Mouse (Mus musculus): ENCODE data around the gene Ano4. TPM values are rescaled to one million over a fixed set of nuclear protein-coding genes. Genes with fewer than 3 reads are reported as not detected.

Ano4 gene
- polyA plus RNA-seq, 1 experiment, result 0.67 TPM

GRCm38 (mm10) chr10:88983444-88983843 is 361.1 kb downstream of the Ano4 start:
- Histone ChIP-seq H3K27ac (ENCODE audit: insufficient read depth, low read length) (no peak overlapping the region), H3K4me3 (ENCODE audit: insufficient read depth, low read length) (no peak overlapping the region), H3K4me1 (ENCODE audit: control insufficient read depth, insufficient read depth, low read length) (no peaks in the 10 kb centered on the region)
- TF ChIP-seq POLR2A (IDR thresholded peaks at IDR 0.05; ENCODE audit: low read depth, low read length), result no peak
- peak; percentile 41; the same call in 1 of the 2 replicates for TF ChIP-seq CTCF (IDR thresholded peaks at IDR 0.05; ENCODE audit: borderline replicate concordance, insufficient read depth, low read length)

GRCm38 (mm10) chr10:88979451-88979850 is 365.1 kb downstream of the Ano4 start:
- Histone ChIP-seq H3K4me3 (ENCODE audit: insufficient read depth, low read length) (no peak overlapping the region), H3K4me1 (ENCODE audit: control insufficient read depth, insufficient read depth, low read length) (no peaks in the 10 kb centered on the region), H3K27ac (ENCODE audit: insufficient read depth, low read length) (no peak overlapping the region)
- no peak for TF ChIP-seq CTCF (IDR thresholded peaks at IDR 0.05; ENCODE audit: borderline replicate concordance, insufficient read depth, low read length)
- TF ChIP-seq POLR2A (IDR thresholded peaks at IDR 0.05; ENCODE audit: low read depth, low read length), result no peak

- Histone ChIP-seq H3K27ac (ENCODE audit: insufficient read depth, low read length) (no peak overlapping the region), H3K4me3 (ENCODE audit: insufficient read depth, low read length) (no peak overlapping the region), H3K4me1 (ENCODE audit: control insufficient read depth, insufficient read depth, low read length) (no peaks in the 10 kb centered on the region)
- TF ChIP-seq CTCF (IDR thresholded peaks at IDR 0.05; ENCODE audit: borderline replicate concordance, insufficient read depth, low read length) (no peak), POLR2A (IDR thresholded peaks at IDR 0.05; ENCODE audit: low read depth, low read length) (no peak)
Measured at GRCm38 (mm10) chr10:88978932-88979331, 365.6 kb downstream of the Ano4 start.

GRCm38 (mm10) chr10:88970951-88971725 is 373.4 kb downstream of the Ano4 start:
- TF ChIP-seq POLR2A (IDR thresholded peaks at IDR 0.05; ENCODE audit: low read depth, low read length), result no peak
- no peak for TF ChIP-seq CTCF (IDR thresholded peaks at IDR 0.05; ENCODE audit: borderline replicate concordance, insufficient read depth, low read length)
- no peaks in the 10 kb centered on the region for H3K4me1 ChIP-seq (ENCODE audit: control insufficient read depth, insufficient read depth, low read length)
- H3K27ac ChIP-seq (ENCODE audit: insufficient read depth, low read length), result no peak overlapping the region
- no peak overlapping the region for H3K4me3 ChIP-seq (ENCODE audit: insufficient read depth, low read length)

GRCm38 (mm10) chr10:88968586-88968985 is 376.0 kb downstream of the Ano4 start:
- Histone ChIP-seq H3K4me1 (ENCODE audit: control insufficient read depth, insufficient read depth, low read length) (no peaks in the 10 kb centered on the region), H3K27ac (ENCODE audit: insufficient read depth, low read length) (no peak overlapping the region), H3K4me3 (ENCODE audit: insufficient read depth, low read length) (no peak overlapping the region)
- no peak for TF ChIP-seq CTCF (IDR thresholded peaks at IDR 0.05; ENCODE audit: borderline replicate concordance, insufficient read depth, low read length)
- TF ChIP-seq POLR2A (IDR thresholded peaks at IDR 0.05; ENCODE audit: low read depth, low read length), result no peak

GRCm38 (mm10) chr10:88960791-88961190 is 383.8 kb downstream of the Ano4 start:
- Histone ChIP-seq H3K4me1 (ENCODE audit: control insufficient read depth, insufficient read depth, low read length) (no peaks in the 10 kb centered on the region), H3K27ac (ENCODE audit: insufficient read depth, low read length) (no peak overlapping the region), H3K4me3 (ENCODE audit: insufficient read depth, low read length) (no peak overlapping the region)
- no peak for TF ChIP-seq POLR2A (IDR thresholded peaks at IDR 0.05; ENCODE audit: low read depth, low read length)
- TF ChIP-seq CTCF (IDR thresholded peaks at IDR 0.05; ENCODE audit: borderline replicate concordance, insufficient read depth, low read length), result no peak

GRCm38 (mm10) chr10:88950297-88950653 is 394.3 kb downstream of the Ano4 start:
- no peaks in the 10 kb centered on the region for H3K4me1 ChIP-seq (ENCODE audit: control insufficient read depth, insufficient read depth, low read length)
- no peak for TF ChIP-seq CTCF (IDR thresholded peaks at IDR 0.05; ENCODE audit: borderline replicate concordance, insufficient read depth, low read length)
- no peak for TF ChIP-seq POLR2A (IDR thresholded peaks at IDR 0.05; ENCODE audit: low read depth, low read length)
- no peak overlapping the region for H3K4me3 ChIP-seq (ENCODE audit: insufficient read depth, low read length)
- no peak overlapping the region for H3K27ac ChIP-seq (ENCODE audit: insufficient read depth, low read length)

GRCm38 (mm10) chr10:88949649-88950296 is 394.8 kb downstream of the Ano4 start:
- Histone ChIP-seq H3K4me3 (ENCODE audit: insufficient read depth, low read length) (no peak overlapping the region), H3K27ac (ENCODE audit: insufficient read depth, low read length) (no peak overlapping the region), H3K4me1 (ENCODE audit: control insufficient read depth, insufficient read depth, low read length) (no peaks in the 10 kb centered on the region)
- no peak for TF ChIP-seq CTCF (IDR thresholded peaks at IDR 0.05; ENCODE audit: borderline replicate concordance, insufficient read depth, low read length)
- TF ChIP-seq POLR2A (IDR thresholded peaks at IDR 0.05; ENCODE audit: low read depth, low read length), result no peak

Other genes starting within 250 kb of the Ano4 start
- gene Gas2l3, start 99.2 kb upstream of the Ano4 start, polyA plus RNA-seq (2011; ENCODE audit: insufficient read length, low read depth, missing spikeins), result 11.9 and 12.1 TPM in 2 replicates
- gene Nr1h4, start 188.8 kb upstream of the Ano4 start, polyA plus RNA-seq (2011; ENCODE audit: insufficient read length, low read depth, missing spikeins), result not detected in 2 replicates

Measured in embryonic fibroblast, embryonic 13.5 days (primary cell).